Mouse (Mus musculus): ENCODE measurements around the gene Pign.

DNA sequence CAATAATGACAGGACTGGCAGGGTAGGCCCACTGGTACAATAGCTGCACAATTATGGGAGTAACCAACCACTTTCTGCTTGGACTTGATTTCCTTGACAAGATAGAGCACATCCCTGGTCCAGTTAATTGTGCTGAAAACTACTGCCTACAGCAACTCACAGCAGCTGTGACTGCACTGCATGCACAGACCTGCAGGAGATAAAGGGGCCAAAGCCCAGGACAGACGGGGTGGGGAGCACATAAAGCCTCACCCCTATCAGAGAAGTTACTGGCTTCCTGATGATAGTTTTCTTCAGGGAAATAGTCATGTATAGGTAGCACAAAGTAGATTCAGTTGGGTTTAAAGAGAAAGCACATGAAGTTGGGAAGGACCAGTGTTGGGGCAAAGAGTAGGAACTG lies 80.7 kb downstream of the Pign start:
- no peak for TF ChIP-seq POLR2A (IDR thresholded peaks at IDR 0.05; ENCODE audit: insufficient read depth, low read length)
- TF ChIP-seq CTCF (IDR thresholded peaks at IDR 0.05; ENCODE audit: low read depth, low read length): no peak
- TF ChIP-seq EP300 (IDR thresholded peaks at IDR 0.05; ENCODE audit: insufficient read depth, low read depth, low read length): no peak
